Mouse (Mus musculus): ENCODE measurements around the gene Lrg1. TPM values are rescaled to one million over a fixed set of nuclear protein-coding genes. Genes with fewer than 3 reads are reported as not detected.
A peak's percentile ranks its signal among the peaks of the same experiment; 100 is the strongest.

Lrg1 gene
- polyA plus RNA-seq, 1 experiment from 2014 or later: 0.17 TPM

GRCm38 (mm10) chr17:56159729-56160128, 37.9 kb upstream of the Lrg1 start:
- H3K9me3 ChIP-seq (ENCODE audit: control insufficient read depth, low read length): no peaks in the 10 kb centered on the region
- H3K27me3 ChIP-seq (ENCODE audit: control insufficient read depth, insufficient read depth, low read length): peaks cover 3% of the 10 kb centered on the region; the same call in 1 of the 2 replicates
- no peak overlapping the region for H3K4me3 ChIP-seq (ENCODE audit: low read depth, low read length)
- no peak overlapping the region for H3K9ac ChIP-seq (ENCODE audit: low read length)
- no peaks in the 10 kb centered on the region for H3K36me3 ChIP-seq (ENCODE audit: control insufficient read depth, insufficient read depth, low read length)
- DNase-seq (ENCODE audit: low spot score): peak; percentile 85
- 1% methylated on average over 9 of the region's 9 CpGs for WGBS
- no peak overlapping the region for H3K27ac ChIP-seq (ENCODE audit: low read depth, low read length)
- peaks cover 10% of the 10 kb centered on the region; the same call in 1 of the 2 replicates for H3K4me1 ChIP-seq (replicated peaks; ENCODE audit: control insufficient read depth, insufficient read depth, low read length)
- ATAC-seq (replicated peaks; ENCODE audit: low FRiP score): 0 out of 2 replicates have a peak, but pooled peaks have one; percentile 18
- no peak overlapping the region for H3K4me2 ChIP-seq (ENCODE audit: low read depth, low read length, severe bottlenecking)

GRCm38 (mm10) chr17:56153643-56154042, 31.8 kb upstream of the Lrg1 start:
- DNase-seq (ENCODE audit: low spot score) (peak; percentile 65), ATAC-seq (replicated peaks; ENCODE audit: low FRiP score) (peak; percentile 45; the same call in 1 of the 2 replicates)
- WGBS: 51% methylated on average over 9 of the region's 9 CpGs

GRCm38 (mm10) chr17:56149897-56150296, 28.1 kb upstream of the Lrg1 start:
- DNase-seq (ENCODE audit: low spot score) (no peak), ATAC-seq (replicated peaks; ENCODE audit: low FRiP score) (no peak)
- Histone ChIP-seq H3K4me1 (replicated peaks; ENCODE audit: control insufficient read depth, insufficient read depth, low read length) (peaks cover 7% of the 10 kb centered on the region), H3K4me3 (ENCODE audit: low read depth, low read length) (no peak overlapping the region), H3K9ac (ENCODE audit: low read length) (no peak overlapping the region), H3K36me3 (ENCODE audit: control insufficient read depth, insufficient read depth, low read length) (no peaks in the 10 kb centered on the region), H3K27me3 (ENCODE audit: control insufficient read depth, insufficient read depth, low read length) (peaks cover 22% of the 10 kb centered on the region), H3K9me3 (ENCODE audit: control insufficient read depth, low read length) (no peaks in the 10 kb centered on the region), H3K4me2 (ENCODE audit: low read depth, low read length, severe bottlenecking) (no peak overlapping the region), H3K27ac (ENCODE audit: low read depth, low read length) (no peak overlapping the region)
- WGBS: 42% methylated on average over 2 of the region's 2 CpGs

More at GRCm38 (mm10) chr17:56153643-56154042, 31.8 kb upstream of the Lrg1 start:
- H3K4me1 ChIP-seq (replicated peaks; ENCODE audit: control insufficient read depth, insufficient read depth, low read length): peaks cover 7% of the 10 kb centered on the region
- no peaks in the 10 kb centered on the region for H3K36me3 ChIP-seq (ENCODE audit: control insufficient read depth, insufficient read depth, low read length)
- no peak overlapping the region for H3K4me2 ChIP-seq (ENCODE audit: low read depth, low read length, severe bottlenecking)
- no peak overlapping the region for H3K27ac ChIP-seq (ENCODE audit: low read depth, low read length)
- no peak overlapping the region for H3K4me3 ChIP-seq (ENCODE audit: low read depth, low read length)
- H3K9me3 ChIP-seq (ENCODE audit: control insufficient read depth, low read length): no peaks in the 10 kb centered on the region
- peaks cover 13% of the 10 kb centered on the region for H3K27me3 ChIP-seq (ENCODE audit: control insufficient read depth, insufficient read depth, low read length)
- H3K9ac ChIP-seq (ENCODE audit: low read length): no peak overlapping the region

GRCm38 (mm10) chr17:56148790-56149618, 27.2 kb upstream of the Lrg1 start:
- peaks cover 6% of the 10 kb centered on the region for H3K4me1 ChIP-seq (replicated peaks; ENCODE audit: control insufficient read depth, insufficient read depth, low read length)
- peaks cover 22% of the 10 kb centered on the region for H3K27me3 ChIP-seq (ENCODE audit: control insufficient read depth, insufficient read depth, low read length)
- peak overlapping the region; percentile 35 for H3K9ac ChIP-seq (ENCODE audit: low read length)
- H3K9me3 ChIP-seq (ENCODE audit: control insufficient read depth, low read length): no peaks in the 10 kb centered on the region
- peak; percentile 19; the same call in 1 of the 2 replicates for ATAC-seq (replicated peaks; ENCODE audit: low FRiP score)
- H3K4me2 ChIP-seq (ENCODE audit: low read depth, low read length, severe bottlenecking): peak overlapping the region; percentile 37
- no peak overlapping the region for H3K27ac ChIP-seq (ENCODE audit: low read depth, low read length)
- no peaks in the 10 kb centered on the region for H3K36me3 ChIP-seq (ENCODE audit: control insufficient read depth, insufficient read depth, low read length)
- 1% methylated on average over 30 of the region's 30 CpGs for WGBS
- H3K4me3 ChIP-seq (ENCODE audit: low read depth, low read length): peak overlapping the region; percentile 9; the same call in 1 of the 2 replicates
- DNase-seq (ENCODE audit: low spot score): no peak

- DNase-seq (ENCODE audit: low spot score) (no peak), ATAC-seq (replicated peaks; ENCODE audit: low FRiP score) (no peak)
- WGBS: 21% methylated on average over 9 of the region's 9 CpGs
- Histone ChIP-seq H3K27me3 (ENCODE audit: control insufficient read depth, insufficient read depth, low read length) (peaks cover 22% of the 10 kb centered on the region), H3K9ac (ENCODE audit: low read length) (no peak overlapping the region; the same call in 1 of the 2 replicates), H3K36me3 (ENCODE audit: control insufficient read depth, insufficient read depth, low read length) (no peaks in the 10 kb centered on the region), H3K9me3 (ENCODE audit: control insufficient read depth, low read length) (no peaks in the 10 kb centered on the region), H3K4me3 (ENCODE audit: low read depth, low read length) (no peak overlapping the region), H3K27ac (ENCODE audit: low read depth, low read length) (no peak overlapping the region), H3K4me1 (replicated peaks; ENCODE audit: control insufficient read depth, insufficient read depth, low read length) (peaks cover 5% of the 10 kb centered on the region), H3K4me2 (ENCODE audit: low read depth, low read length, severe bottlenecking) (no peak overlapping the region; the same call in 1 of the 2 replicates)
Observed at GRCm38 (mm10) chr17:56148280-56148679, 26.5 kb upstream of the Lrg1 start.

GRCm38 (mm10) chr17:56147420-56147819, 25.6 kb upstream of the Lrg1 start:
- ATAC-seq (replicated peaks; ENCODE audit: low FRiP score) (no peak), DNase-seq (ENCODE audit: low spot score) (no peak)
- Histone ChIP-seq H3K9ac (ENCODE audit: low read length) (no peak overlapping the region), H3K4me1 (replicated peaks; ENCODE audit: control insufficient read depth, insufficient read depth, low read length) (peaks cover 6% of the 10 kb centered on the region), H3K9me3 (ENCODE audit: control insufficient read depth, low read length) (no peaks in the 10 kb centered on the region), H3K27me3 (ENCODE audit: control insufficient read depth, insufficient read depth, low read length) (peaks cover 22% of the 10 kb centered on the region), H3K36me3 (ENCODE audit: control insufficient read depth, insufficient read depth, low read length) (no peaks in the 10 kb centered on the region), H3K4me3 (ENCODE audit: low read depth, low read length) (no peak overlapping the region), H3K4me2 (ENCODE audit: low read depth, low read length, severe bottlenecking) (no peak overlapping the region), H3K27ac (ENCODE audit: low read depth, low read length) (no peak overlapping the region)
- WGBS: 71% methylated on average over 12 of the region's 12 CpGs

- Histone ChIP-seq H3K4me3 (ENCODE audit: low read depth, low read length) (no peak overlapping the region), H3K4me1 (replicated peaks; ENCODE audit: control insufficient read depth, insufficient read depth, low read length) (peaks cover 17% of the 10 kb centered on the region), H3K9me3 (ENCODE audit: control insufficient read depth, low read length) (no peaks in the 10 kb centered on the region), H3K36me3 (ENCODE audit: control insufficient read depth, insufficient read depth, low read length) (no peaks in the 10 kb centered on the region), H3K9ac (ENCODE audit: low read length) (no peak overlapping the region), H3K4me2 (ENCODE audit: low read depth, low read length, severe bottlenecking) (no peak overlapping the region), H3K27me3 (ENCODE audit: control insufficient read depth, insufficient read depth, low read length) (peaks cover 30% of the 10 kb centered on the region), H3K27ac (ENCODE audit: low read depth, low read length) (no peak overlapping the region)
- DNase-seq (ENCODE audit: low spot score) (no peak), ATAC-seq (replicated peaks; ENCODE audit: low FRiP score) (no peak)
- 26% methylated on average over 9 of the region's 9 CpGs for WGBS
Observed at GRCm38 (mm10) chr17:56146131-56146530, 24.3 kb upstream of the Lrg1 start.

GRCm38 (mm10) chr17:56144546-56144945, 22.7 kb upstream of the Lrg1 start:
- WGBS: 78% methylated on average over 9 of the region's 9 CpGs
- H3K9ac ChIP-seq (ENCODE audit: low read length): no peak overlapping the region
- H3K36me3 ChIP-seq (ENCODE audit: control insufficient read depth, insufficient read depth, low read length): no peaks in the 10 kb centered on the region
- no peak for DNase-seq (ENCODE audit: low spot score)
- H3K4me2 ChIP-seq (ENCODE audit: low read depth, low read length, severe bottlenecking): no peak overlapping the region
- H3K4me1 ChIP-seq (replicated peaks; ENCODE audit: control insufficient read depth, insufficient read depth, low read length): peaks cover 17% of the 10 kb centered on the region
- H3K4me3 ChIP-seq (ENCODE audit: low read depth, low read length): no peak overlapping the region
- ATAC-seq (replicated peaks; ENCODE audit: low FRiP score): no peak
- peaks cover 37% of the 10 kb centered on the region for H3K27me3 ChIP-seq (ENCODE audit: control insufficient read depth, insufficient read depth, low read length)
- H3K27ac ChIP-seq (ENCODE audit: low read depth, low read length): no peak overlapping the region
- no peaks in the 10 kb centered on the region for H3K9me3 ChIP-seq (ENCODE audit: control insufficient read depth, low read length)

Measured in forebrain, embryonic 11.5 days (tissue).